Mouse (Mus musculus) midbrain, embryonic 16.5 days (tissue): ENCODE measurements around the gene Gm17018. TPM values are rescaled to one million over a fixed set of nuclear protein-coding genes. Genes with fewer than 3 reads are reported as not detected.

Experiments
- ATAC-seq: fragments of 200-750 bp; cut with Nextera tagmentation; 2 replicates; pipeline ENCODE4 v1.8.0; 2017; ENCODE audit warnings: moderate TSS enrichment
- H3K27ac ChIP-seq: fragments of 300-500 bp; sonication (generic); 2 replicates; pipeline ENCODE4 v1.5.1; 2014; ENCODE audit warnings: mild to moderate bottlenecking, low read length, mixed read lengths
- H3K27me3 ChIP-seq: fragments of 300-500 bp; sonication (generic); 2 replicates; pipeline ENCODE4 v1.6.1; 2014; ENCODE audit warnings: low read depth, low read length, mixed read lengths; ENCODE audit not compliant: control insufficient read depth, insufficient read depth
- H3K36me3 ChIP-seq: fragments of 300-500 bp; sonication (generic); 2 replicates; pipeline ENCODE4 v1.6.1; 2014; ENCODE audit warnings: mild to moderate bottlenecking, low read length, moderate library complexity, mixed read lengths; ENCODE audit not compliant: control insufficient read depth, insufficient read depth
- H3K4me1 ChIP-seq: fragments of 300-500 bp; sonication (generic); 2 replicates; pipeline ENCODE4 v1.6.1; 2014; ENCODE audit warnings: mild to moderate bottlenecking, low read length, mixed read lengths; ENCODE audit not compliant: control insufficient read depth, insufficient read depth
- H3K4me2 ChIP-seq: fragments of 300-500 bp; sonication (generic); 2 replicates; pipeline ENCODE4 v1.6.1; 2014; ENCODE audit warnings: mild to moderate bottlenecking, low read length, mixed read lengths
- H3K4me3 ChIP-seq: fragments of 300-500 bp; sonication (generic); 2 replicates; pipeline ENCODE4 v1.5.1; 2014; ENCODE audit warnings: low read depth, mild to moderate bottlenecking, low read length, moderate library complexity, mixed read lengths
- H3K9ac ChIP-seq: fragments of 300-500 bp; sonication (generic); 2 replicates; pipeline ENCODE4 v1.6.1; 2014; ENCODE audit warnings: low read depth, low read length, mixed read lengths
- H3K9me3 ChIP-seq: fragments of 300-500 bp; sonication (generic); replicated peaks from 2 replicates; pipeline ENCODE4 v1.6.1; 2014; ENCODE audit warnings: mild to moderate bottlenecking, low read length, mixed read lengths; ENCODE audit not compliant: control insufficient read depth, poor library complexity, severe bottlenecking
- whole genome bisulfite sequencing: fragments of 180-500 bp; shearing (Covaris S2); extraction: QIAGEN DNeasy Blood & Tissue Kit; methylation state at CpG from one replicate; pipeline ENCODE4 v1.1.7; 2014; 5-methylcytosine and 5-hydroxymethylcytosine counted together
- polyA plus RNA-seq: library from polyadenylated mRNA; unstranded; fragments of >200 nt; fragmentation: Nextera tagmentation; extraction: Ambion mirVana; gene quantifications from 2 replicates; pipeline ENCODE4 v1.2.1, GENCODE M21; 2015

The Gm17018 gene
- polyA plus RNA-seq, 1 experiment from 2014 or later = 75.8 TPM

DNA sequence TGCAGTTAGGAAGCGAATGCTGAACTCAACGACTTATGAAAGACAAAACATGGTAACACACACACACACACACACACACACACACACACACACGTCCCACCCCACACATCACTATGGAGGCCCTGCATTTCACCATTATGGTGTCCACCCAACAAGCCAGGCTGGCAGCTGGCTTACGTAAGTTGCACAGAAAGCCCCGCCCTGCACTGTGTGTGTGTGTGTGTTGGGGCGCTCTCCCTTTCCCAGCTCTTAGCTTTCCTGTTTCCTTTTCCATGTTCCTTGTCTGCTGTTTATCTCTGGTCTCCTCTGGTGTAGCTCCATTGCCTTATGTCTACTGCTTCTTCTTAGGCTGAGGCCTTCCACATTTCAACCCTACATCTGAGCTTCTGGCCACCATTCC, 57.8 kb downstream of the Gm17018 start:
- H3K9ac ChIP-seq = no peak overlapping the region
- H3K9me3 ChIP-seq = no peaks in the 10 kb centered on the region
- H3K27me3 ChIP-seq = no peaks in the 10 kb centered on the region
- WGBS = 96% methylated on average over 6 of the region's 6 CpGs
- H3K36me3 ChIP-seq = peaks cover 3% of the 10 kb centered on the region; the same call in 1 of the 2 replicates
- no peak overlapping the region for H3K27ac ChIP-seq
- H3K4me1 ChIP-seq = peaks cover 26% of the 10 kb centered on the region
- H3K4me2 ChIP-seq = no peak overlapping the region
- no peak for ATAC-seq
- H3K4me3 ChIP-seq = no peak overlapping the region

DNA sequence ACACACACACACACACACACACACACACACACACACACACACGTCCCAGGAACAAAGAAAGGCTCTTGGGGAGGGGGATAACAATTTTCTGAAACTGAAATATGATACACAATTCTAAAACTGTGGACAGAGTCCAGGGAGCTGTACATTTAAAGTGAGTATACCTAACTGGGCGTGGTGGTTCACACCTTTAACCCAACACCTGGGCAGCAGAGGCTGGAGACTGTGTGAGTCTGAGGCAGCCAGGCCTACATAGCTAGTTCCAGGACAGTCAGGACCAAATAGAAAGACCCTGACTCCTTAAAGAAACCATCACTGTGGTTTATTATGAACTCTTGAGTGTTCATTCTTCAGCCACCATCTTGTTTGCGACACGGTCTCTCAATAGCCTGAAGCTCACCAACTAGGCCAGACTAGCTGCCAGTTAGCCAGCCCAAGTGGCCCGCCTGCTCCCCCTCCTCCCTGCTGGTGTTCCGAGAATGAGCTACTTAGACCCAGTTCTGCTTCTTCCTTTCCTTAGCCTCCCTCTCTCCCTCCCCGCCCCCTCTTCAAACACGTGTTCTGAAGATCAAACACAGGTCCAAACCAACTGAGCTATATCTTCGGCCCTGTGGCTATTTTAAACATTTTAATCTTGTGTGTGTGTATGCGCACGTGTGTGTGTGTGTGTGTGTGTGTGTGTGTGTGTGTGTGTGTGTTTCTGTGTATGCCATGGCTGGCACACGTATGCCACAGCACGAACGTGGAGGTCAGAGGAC, 59.5 kb downstream of the Gm17018 start:
- Histone ChIP-seq H3K27me3 (no peaks in the 10 kb centered on the region), H3K4me2 (no peak overlapping the region), H3K4me3 (no peak overlapping the region), H3K27ac (no peak overlapping the region), H3K9me3 (no peaks in the 10 kb centered on the region), H3K9ac (no peak overlapping the region), H3K4me1 (peaks cover 21% of the 10 kb centered on the region), H3K36me3 (no peaks in the 10 kb centered on the region; the same call in 1 of the 2 replicates)
- 85% methylated on average over 14 of the region's 14 CpGs for WGBS
- no peak for ATAC-seq

DNA sequence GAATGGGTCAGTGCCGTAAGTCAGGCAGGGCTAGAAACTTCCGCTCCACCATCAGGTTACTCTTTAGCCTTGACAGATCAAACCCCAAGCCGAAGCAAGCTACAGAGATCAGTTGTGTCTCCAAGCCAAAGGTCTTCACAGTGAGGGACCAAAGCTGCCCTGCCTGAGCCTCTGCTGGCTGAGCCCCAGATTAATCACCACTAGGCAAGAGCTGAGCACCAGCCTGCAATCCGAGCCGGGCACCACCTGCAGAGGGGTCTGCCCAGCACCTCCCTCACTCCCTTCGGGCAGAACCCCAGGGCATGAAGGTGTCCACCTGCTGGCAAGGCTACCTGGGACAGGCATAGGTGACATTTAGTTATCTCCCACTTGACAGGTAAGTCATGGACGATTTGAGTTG, 60.6 kb downstream of the Gm17018 start:
- no peak for ATAC-seq
- no peaks in the 10 kb centered on the region for H3K27me3 ChIP-seq
- 64% methylated on average over 7 of the region's 7 CpGs for WGBS

DNA sequence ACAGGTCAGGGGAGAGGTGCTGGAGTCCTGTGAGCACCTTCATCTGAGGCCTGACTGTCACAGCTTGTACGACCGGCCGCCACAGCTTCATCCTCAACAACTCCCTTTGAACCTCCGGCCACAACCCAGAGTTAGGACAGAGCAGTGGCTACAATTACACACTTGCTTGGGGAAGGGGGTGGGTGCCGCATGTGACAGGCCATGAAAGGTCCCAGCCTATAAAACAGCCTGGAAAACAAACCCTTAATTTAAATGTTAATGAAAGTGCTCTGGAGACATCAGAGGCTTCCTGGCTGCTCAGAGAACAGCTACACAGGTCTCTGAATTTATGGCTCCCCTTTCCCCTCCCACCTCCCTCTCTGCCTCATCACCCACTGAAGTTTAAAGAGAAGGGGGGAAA, 61.7 kb downstream of the Gm17018 start:
- Histone ChIP-seq H3K4me3 (no peak overlapping the region), H3K36me3 (no peaks in the 10 kb centered on the region; the same call in 1 of the 2 replicates), H3K9ac (no peak overlapping the region), H3K27me3 (no peaks in the 10 kb centered on the region), H3K4me2 (no peak overlapping the region), H3K27ac (no peak overlapping the region), H3K9me3 (no peaks in the 10 kb centered on the region), H3K4me1 (no peaks in the 10 kb centered on the region; the same call in 1 of the 2 replicates)
- no peak for ATAC-seq
- 31% methylated on average over 5 of the region's 5 CpGs for WGBS

More for the DNA sequence above, 60.6 kb downstream of the Gm17018 start:
- no peak overlapping the region for H3K4me2 ChIP-seq
- peaks cover 10% of the 10 kb centered on the region for H3K4me1 ChIP-seq
- no peak overlapping the region for H3K27ac ChIP-seq
- H3K4me3 ChIP-seq = no peak overlapping the region
- no peak overlapping the region for H3K9ac ChIP-seq
- H3K9me3 ChIP-seq = no peaks in the 10 kb centered on the region
- no peaks in the 10 kb centered on the region; the same call in 1 of the 2 replicates for H3K36me3 ChIP-seq

DNA sequence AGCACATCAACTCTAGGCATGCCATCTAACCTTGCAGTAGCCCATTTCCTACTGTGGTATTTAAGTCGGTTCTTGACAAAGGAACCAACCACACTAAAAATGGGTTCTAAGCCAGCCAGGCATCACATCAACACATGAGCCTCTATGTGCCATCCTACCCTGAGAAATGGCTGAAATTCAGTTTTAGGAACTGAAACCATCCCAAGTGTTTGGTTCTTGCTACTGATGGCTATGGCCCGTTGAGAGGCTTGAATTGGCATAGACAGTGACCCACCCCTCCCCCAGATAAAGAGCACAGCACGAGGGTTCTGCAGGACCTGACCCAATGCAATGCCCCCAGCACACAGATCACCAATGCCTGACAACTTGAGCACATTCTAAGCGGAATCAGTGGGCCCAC, 63.3 kb downstream of the Gm17018 start:
- no peak overlapping the region for H3K4me2 ChIP-seq
- no peak overlapping the region for H3K27ac ChIP-seq
- no peak overlapping the region for H3K9ac ChIP-seq
- no peaks in the 10 kb centered on the region; the same call in 1 of the 2 replicates for H3K36me3 ChIP-seq
- no peaks in the 10 kb centered on the region for H3K4me1 ChIP-seq
- ATAC-seq = no peak
- WGBS = 85% methylated on average over 4 of the region's 4 CpGs
- H3K4me3 ChIP-seq = no peak overlapping the region
- H3K9me3 ChIP-seq = no peaks in the 10 kb centered on the region
- H3K27me3 ChIP-seq = no peaks in the 10 kb centered on the region

DNA sequence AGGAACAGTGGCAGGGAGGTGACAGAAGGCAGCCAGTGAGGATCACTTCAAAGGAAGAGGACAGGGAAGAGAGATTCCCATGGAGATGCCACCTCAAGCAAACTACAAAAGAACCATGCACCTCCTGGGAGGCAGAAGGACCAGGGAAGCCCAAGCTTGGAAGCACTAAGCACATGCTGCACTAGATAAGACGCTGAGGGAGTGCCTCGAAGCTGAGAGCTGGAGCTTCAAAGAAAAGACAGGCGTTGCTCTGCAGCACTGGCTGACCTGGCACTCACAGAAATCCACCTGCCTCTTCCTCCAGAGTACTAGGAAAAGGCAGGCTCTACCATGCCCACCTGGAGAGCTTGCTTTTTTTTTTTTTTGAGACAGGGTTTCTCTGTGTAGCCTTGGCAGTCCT, 66.6 kb downstream of the Gm17018 start:
- no peaks in the 10 kb centered on the region for H3K27me3 ChIP-seq
- no peak overlapping the region for H3K4me2 ChIP-seq
- no peaks in the 10 kb centered on the region for H3K4me1 ChIP-seq
- H3K36me3 ChIP-seq = peaks cover 4% of the 10 kb centered on the region; the same call in 1 of the 2 replicates
- H3K9me3 ChIP-seq = no peaks in the 10 kb centered on the region
- ATAC-seq = no peak
- H3K4me3 ChIP-seq = no peak overlapping the region
- H3K9ac ChIP-seq = no peak overlapping the region
- 30% methylated on average over 3 of the region's 3 CpGs for WGBS
- H3K27ac ChIP-seq = no peak overlapping the region

DNA sequence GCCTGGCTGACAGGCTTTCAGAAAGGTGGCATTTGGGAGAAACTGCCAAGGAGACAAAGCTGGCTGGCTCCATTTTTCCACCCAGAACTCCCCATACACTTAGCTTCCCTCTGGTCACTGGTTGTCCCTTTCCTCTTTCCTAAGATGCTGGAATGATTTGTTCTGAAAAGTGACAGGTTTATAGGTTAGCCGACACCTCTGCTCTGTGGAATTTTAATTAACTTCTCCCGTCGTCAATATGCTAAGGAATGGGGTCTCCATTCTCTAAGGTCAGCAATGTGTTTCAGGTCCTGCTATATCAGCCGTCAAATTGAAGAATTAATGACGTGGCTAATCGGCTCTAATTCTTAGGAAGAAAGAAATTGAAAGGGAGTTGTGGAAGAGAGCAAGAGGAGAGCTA, 68.2 kb downstream of the Gm17018 start:
- Histone ChIP-seq H3K9me3 (no peaks in the 10 kb centered on the region), H3K4me1 (no peaks in the 10 kb centered on the region), H3K4me2 (no peak overlapping the region), H3K27ac (no peak overlapping the region), H3K27me3 (no peaks in the 10 kb centered on the region), H3K4me3 (no peak overlapping the region), H3K36me3 (peaks cover 11% of the 10 kb centered on the region), H3K9ac (no peak overlapping the region)
- WGBS = 60% methylated on average over 6 of the region's 6 CpGs
- no peak for ATAC-seq

DNA sequence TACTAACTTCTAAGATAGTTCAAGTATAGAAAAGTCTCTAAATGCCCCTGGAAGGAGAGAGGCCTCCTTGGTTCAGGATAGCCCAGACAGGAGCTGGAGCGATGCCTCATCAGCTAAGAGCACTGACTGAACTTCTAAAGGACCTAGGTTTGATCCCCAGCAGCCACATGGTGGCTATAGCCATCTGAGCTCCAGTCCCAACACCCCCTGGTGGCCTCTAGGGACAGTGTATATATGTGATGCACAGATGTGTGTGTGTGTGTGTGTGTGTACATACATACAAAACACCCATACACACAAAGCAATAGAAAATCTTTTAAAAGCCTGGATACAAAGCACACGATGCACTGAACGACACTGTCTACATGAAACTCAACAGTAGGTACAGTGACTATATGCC, 68.8 kb downstream of the Gm17018 start:
- no peak overlapping the region for H3K4me3 ChIP-seq
- H3K36me3 ChIP-seq = peaks cover 12% of the 10 kb centered on the region
- no peak for ATAC-seq
- WGBS = 98% methylated on average over 3 of the region's 3 CpGs
- H3K9ac ChIP-seq = no peak overlapping the region
- H3K27me3 ChIP-seq = no peaks in the 10 kb centered on the region
- H3K4me1 ChIP-seq = no peaks in the 10 kb centered on the region
- no peaks in the 10 kb centered on the region for H3K9me3 ChIP-seq
- H3K27ac ChIP-seq = no peak overlapping the region
- H3K4me2 ChIP-seq = no peak overlapping the region
